Mouse (Mus musculus) splenic B cell, adult 2 months (primary cell): ENCODE data around the gene Tgm2.

Source experiments
- DNase-seq: peaks from one replicate; pipeline ENCODE4 v3.0.0-alpha.2; 2011; ENCODE audit warnings: low read depth, low spot score
- H3K27me3 ChIP-seq: 2 replicates; pipeline ENCODE4 v1.6.1; 2012; ENCODE audit warnings: mild to moderate bottlenecking, low read length, moderate library complexity, mixed read lengths; ENCODE audit not compliant: control insufficient read depth, poor library complexity, insufficient read depth, severe bottlenecking
- H3K36me3 ChIP-seq: 2 replicates; pipeline ENCODE4 v1.6.1; 2012; ENCODE audit warnings: mild to moderate bottlenecking, low read length, moderate library complexity, mixed read lengths; ENCODE audit not compliant: control insufficient read depth, poor library complexity, insufficient read depth, severe bottlenecking

The Tgm2 gene

DNA sequence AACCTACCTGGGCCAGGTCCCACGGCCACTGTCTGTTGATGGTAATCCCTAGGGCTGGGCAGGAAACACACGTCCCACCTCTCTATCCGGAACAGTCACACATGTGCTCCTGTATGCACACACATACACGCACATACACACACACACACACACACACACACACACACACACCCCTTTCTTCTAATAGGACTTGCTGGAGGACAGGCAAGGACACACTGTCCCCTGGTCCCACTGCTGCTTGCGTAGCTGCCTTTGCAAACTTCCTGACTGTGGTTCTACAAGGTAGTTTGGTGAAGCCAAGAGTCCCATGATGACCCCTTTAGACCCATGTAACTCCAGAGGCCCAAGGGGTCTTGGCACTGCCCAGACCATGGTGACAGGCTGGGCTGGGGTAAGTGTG is 5.6 kb downstream of the Tgm2 start:
- Histone ChIP-seq H3K27me3 (no peaks in the 10 kb centered on the region), H3K36me3 (no peaks in the 10 kb centered on the region)
- DNase-seq: no peak

GRCm38 (mm10) chr2:158139628-158140027 is 6.6 kb downstream of the Tgm2 start:
- Histone ChIP-seq H3K27me3 (no peaks in the 10 kb centered on the region), H3K36me3 (no peaks in the 10 kb centered on the region)
- DNase-seq: no peak

DNA sequence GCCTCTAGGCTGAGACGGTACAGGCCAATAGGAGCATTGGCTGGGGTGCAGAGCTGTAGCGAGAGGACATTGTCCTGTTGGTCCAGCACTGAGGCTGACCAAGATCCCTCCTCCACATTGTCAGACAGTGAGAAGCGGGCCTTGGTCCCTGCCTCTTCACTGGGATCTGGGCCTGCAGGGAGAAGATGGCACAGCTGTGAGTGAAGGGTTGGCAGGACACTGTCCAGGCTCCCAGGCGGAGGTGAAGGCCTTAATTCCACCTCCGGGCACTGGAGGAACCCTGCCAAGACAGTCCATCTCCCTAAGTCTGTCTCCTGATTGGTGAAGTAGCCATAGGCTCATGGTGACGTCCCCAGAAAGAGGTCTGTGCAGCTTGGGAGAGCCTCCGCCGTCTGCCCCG is 7.5 kb downstream of the Tgm2 start:
- DNase-seq: no peak
- Histone ChIP-seq H3K36me3 (no peaks in the 10 kb centered on the region), H3K27me3 (no peaks in the 10 kb centered on the region)

DNA sequence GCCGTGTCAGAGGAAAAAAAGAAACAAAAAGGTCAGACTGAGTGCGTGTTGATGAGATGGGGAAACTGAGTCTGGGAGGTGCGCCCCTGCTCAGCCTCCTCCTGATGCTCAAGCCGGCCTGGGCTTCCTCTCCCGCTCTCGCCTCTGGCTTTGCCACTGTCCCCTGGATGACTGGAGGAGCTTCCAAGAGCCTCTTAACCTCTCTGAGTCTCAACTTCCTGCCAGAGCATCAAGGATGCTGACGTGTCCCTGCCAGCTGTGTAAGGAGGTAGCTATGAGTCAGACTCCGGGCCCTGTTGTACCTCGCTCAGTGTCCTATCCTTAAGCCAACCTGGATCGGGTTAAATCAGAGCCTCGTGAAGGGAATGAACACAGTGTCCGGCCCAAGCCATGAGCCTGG is 8.5 kb downstream of the Tgm2 start:
- DNase-seq: no peak
- no peaks in the 10 kb centered on the region for H3K27me3 ChIP-seq
- H3K36me3 ChIP-seq: no peaks in the 10 kb centered on the region

- Histone ChIP-seq H3K27me3 (no peaks in the 10 kb centered on the region), H3K36me3 (no peaks in the 10 kb centered on the region)
- DNase-seq: no peak
Observed at GRCm38 (mm10) chr2:158136205-158136604, 10.0 kb downstream of the Tgm2 start.

GRCm38 (mm10) chr2:158133050-158133449 is 13.2 kb downstream of the Tgm2 start:
- Histone ChIP-seq H3K27me3 (no peaks in the 10 kb centered on the region), H3K36me3 (no peaks in the 10 kb centered on the region)
- DNase-seq: peak; percentile 30

DNA sequence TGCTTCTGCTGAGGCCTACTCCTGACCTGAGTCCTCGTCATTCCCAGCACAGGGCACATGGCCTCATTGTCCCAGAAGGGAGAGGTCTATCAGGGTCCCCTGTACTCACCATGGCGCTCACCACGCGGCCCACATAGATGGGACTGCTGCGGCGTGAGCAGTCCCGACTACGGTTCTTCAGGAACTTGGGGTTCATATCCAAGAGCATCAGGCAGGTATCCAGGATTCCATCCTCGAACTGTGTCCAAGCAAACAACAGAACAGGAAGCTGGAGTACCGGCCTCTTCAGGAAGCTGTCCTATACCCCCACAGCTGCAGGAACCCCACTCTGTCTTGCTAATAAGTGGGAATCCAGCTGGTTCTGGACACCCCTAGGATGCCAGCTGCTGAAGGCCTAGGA is 13.9 kb downstream of the Tgm2 start:
- no peak for DNase-seq
- H3K27me3 ChIP-seq: no peaks in the 10 kb centered on the region
- no peaks in the 10 kb centered on the region for H3K36me3 ChIP-seq

GRCm38 (mm10) chr2:158131197-158131835 is 14.9 kb downstream of the Tgm2 start:
- Histone ChIP-seq H3K36me3 (no peaks in the 10 kb centered on the region), H3K27me3 (no peaks in the 10 kb centered on the region)
- no peak for DNase-seq

DNA sequence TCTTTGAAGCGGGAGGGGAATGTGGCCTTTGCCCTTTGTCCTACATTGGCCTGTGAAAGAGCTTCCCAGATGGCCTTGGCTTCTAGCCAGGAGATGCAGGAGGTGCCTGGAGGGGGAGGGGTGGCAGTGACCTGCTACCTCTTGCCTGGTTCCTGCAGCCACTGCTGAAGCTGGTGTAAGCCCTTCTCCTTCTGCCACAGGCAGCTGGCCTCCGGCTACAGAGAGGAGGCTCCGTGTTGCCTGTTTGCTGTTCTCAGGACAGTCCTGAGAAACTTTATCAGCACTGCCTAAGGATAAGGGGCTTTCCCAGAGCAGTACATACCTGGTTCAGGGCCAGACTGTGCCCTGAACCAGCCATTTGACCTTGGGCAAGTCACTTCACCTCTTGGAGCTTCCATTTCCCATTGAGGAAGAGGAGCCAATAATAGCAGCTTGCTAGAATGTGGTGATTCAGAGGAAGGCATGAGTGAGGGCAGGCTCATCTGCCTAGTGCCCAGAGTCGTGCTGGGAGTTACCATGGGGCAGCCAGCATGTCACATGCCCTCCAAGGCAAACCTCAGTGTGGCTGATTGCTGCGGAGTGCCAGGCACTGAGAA is 15.7 kb downstream of the Tgm2 start:
- no peak for DNase-seq
- H3K27me3 ChIP-seq: no peaks in the 10 kb centered on the region
- H3K36me3 ChIP-seq: no peaks in the 10 kb centered on the region

DNA sequence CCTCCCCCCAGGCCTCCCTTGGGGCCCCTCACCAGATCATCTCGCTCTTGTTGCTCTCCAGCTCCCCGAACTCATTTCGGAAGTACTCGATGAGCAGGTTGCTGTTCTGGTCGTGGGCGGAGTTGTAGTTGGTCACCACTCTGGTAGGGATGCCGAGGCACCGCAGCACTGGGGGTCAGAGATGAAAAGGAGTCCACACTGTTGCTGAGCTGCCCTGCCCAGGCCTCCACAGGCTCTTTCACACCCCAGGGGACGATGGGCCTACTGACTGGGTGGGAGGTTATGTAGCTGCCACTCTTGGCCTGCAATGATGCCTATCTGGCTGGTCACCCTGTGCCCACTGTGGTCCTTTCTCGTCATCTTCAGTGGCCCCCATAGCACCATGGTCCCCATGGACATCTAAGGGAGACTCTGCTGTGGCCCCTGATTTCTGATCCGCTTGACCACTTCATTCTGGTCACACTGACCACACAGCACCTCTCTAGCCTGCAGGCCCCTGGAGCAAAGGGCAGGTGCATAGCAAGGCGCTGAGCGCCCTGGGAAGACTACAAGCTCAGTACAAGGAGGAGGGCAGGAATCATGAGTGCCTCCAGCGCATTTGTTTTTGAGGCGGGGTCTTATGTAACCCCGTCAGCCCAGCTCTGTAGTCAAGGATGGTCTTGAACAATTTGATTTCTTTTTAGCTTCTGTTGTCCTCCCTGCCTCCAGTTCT is 16.8 kb downstream of the Tgm2 start:
- Histone ChIP-seq H3K27me3 (no peaks in the 10 kb centered on the region), H3K36me3 (no peaks in the 10 kb centered on the region)
- no peak for DNase-seq

GRCm38 (mm10) chr2:158128461-158129130 is 17.6 kb downstream of the Tgm2 start:
- no peak for DNase-seq

DNA sequence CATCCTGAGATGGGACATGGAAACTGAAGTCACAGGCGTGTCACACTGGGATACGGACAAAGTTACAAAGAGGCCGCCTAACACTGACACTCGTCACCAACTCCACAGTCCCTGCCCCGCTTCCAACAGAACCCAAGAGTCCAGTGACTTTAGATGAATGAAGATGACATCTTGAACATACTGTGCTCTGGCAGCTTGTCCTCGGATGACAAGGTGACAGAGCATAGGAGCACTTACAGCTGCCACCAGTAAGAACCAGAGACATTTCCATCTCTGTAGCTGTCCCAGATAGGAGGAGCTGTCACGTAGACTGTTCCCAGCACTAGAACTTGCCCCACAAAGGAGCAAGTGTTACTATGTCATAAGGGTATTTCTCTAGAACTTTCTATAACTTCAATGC is 18.4 kb downstream of the Tgm2 start:
- DNase-seq: no peak
- H3K36me3 ChIP-seq: no peaks in the 10 kb centered on the region
- no peaks in the 10 kb centered on the region for H3K27me3 ChIP-seq

More at GRCm38 (mm10) chr2:158128461-158129130, 17.6 kb downstream of the Tgm2 start:
- Histone ChIP-seq H3K27me3 (no peaks in the 10 kb centered on the region), H3K36me3 (no peaks in the 10 kb centered on the region)

DNA sequence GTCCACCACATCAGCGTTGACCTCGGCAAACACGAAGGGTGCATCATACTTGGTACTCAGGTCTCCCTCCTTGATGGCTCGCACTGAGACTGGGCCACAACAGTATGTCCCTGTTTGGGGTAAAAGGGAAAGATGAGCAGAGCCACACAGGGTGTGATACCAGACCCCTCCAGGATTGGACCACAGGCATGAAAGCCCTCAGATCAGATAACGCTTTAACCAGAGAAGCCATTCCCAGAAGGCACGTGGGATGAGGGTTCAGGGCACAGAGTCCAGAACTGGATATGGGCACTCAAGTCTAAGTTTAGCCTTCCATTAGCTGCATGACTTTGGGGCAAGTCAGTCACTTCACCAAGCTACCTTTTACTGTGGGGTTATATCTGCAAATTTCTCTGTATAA is 19.0 kb downstream of the Tgm2 start:
- Histone ChIP-seq H3K27me3 (no peaks in the 10 kb centered on the region), H3K36me3 (no peaks in the 10 kb centered on the region)
- no peak for DNase-seq

DNA sequence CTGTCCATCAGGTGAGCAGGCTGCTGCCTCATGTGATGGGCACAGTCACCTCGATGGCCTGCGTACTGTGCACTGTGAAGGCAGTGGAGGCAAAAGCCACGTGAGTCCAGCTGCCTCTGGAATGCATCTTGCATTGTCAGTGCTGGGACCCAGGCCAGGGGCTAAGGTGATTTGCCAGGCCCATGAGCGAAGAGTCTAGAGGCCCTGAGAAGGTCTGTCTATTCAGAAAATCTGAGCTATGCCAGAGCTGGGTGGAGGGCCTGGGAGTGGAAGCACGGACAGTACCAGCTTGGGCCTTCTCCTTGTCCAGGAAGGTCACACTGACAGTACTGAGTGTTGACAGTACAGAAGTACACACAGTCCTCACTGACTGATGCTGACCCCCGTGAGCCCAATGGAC is 23.4 kb downstream of the Tgm2 start:
- Histone ChIP-seq H3K36me3 (no peaks in the 10 kb centered on the region), H3K27me3 (no peaks in the 10 kb centered on the region)
- DNase-seq: no peak
